Mouse (Mus musculus) forebrain, postnatal 0 days (tissue): Measurements from ENCODE around the gene Samd10. TPM values are rescaled to one million over a fixed set of nuclear protein-coding genes. Genes with fewer than 3 reads are reported as not detected.

Experiments used
- ATAC-seq: fragments of 200-750 bp; cut with Nextera tagmentation; 2 replicates; pipeline ENCODE4 v1.8.0; 2017; ENCODE audit warnings: mild to moderate bottlenecking, moderate library complexity
- DNase-seq: peaks from one replicate; pipeline ENCODE4 v3.0.0-alpha.2; 2015
- H3K27ac ChIP-seq: fragments of 300-500 bp; sonication (generic); 2 replicates; pipeline ENCODE4 v1.5.1; 2014; ENCODE audit warnings: low read depth, mild to moderate bottlenecking, antibody characterized with exemption, low read length, moderate library complexity, mixed read lengths
- H3K27me3 ChIP-seq: fragments of 300-500 bp; sonication (generic); 2 replicates; pipeline ENCODE4 v1.6.1; 2014; ENCODE audit warnings: mild to moderate bottlenecking, low read length, mixed read lengths; ENCODE audit not compliant: insufficient read depth
- H3K36me3 ChIP-seq: fragments of 300-500 bp; sonication (generic); 2 replicates; pipeline ENCODE4 v1.6.1; 2014; ENCODE audit warnings: mild to moderate bottlenecking, moderate library complexity; ENCODE audit not compliant: insufficient read depth
- H3K4me1 ChIP-seq: fragments of 300-500 bp; sonication (generic); 2 replicates; pipeline ENCODE4 v1.6.1; 2014; ENCODE audit warnings: antibody characterized with exemption; ENCODE audit not compliant: insufficient read depth
- H3K4me2 ChIP-seq: fragments of 300-500 bp; sonication (generic); 2 replicates; pipeline ENCODE4 v1.6.1; 2014; ENCODE audit warnings: low read depth, mild to moderate bottlenecking, moderate library complexity
- H3K4me3 ChIP-seq: fragments of 300-500 bp; sonication (generic); 2 replicates; pipeline ENCODE4 v1.5.1; 2014; ENCODE audit warnings: low read depth, low read length, mixed read lengths
- H3K9ac ChIP-seq: fragments of 300-500 bp; sonication (generic); 2 replicates; pipeline ENCODE4 v1.6.1; 2014; ENCODE audit warnings: mild to moderate bottlenecking
- H3K9me3 ChIP-seq: fragments of 300-500 bp; sonication (generic); 2 replicates; pipeline ENCODE4 v1.6.1; 2016; ENCODE audit warnings: low read length
- CTCF ChIP-seq: sonication (generic); IDR thresholded peaks from 2 replicates; pipeline ENCODE4 v1.5.1; 2016; ENCODE audit warnings: antibody characterized with exemption, control low read depth, low read depth
- WGBS: fragments of 180-500 bp; shearing (Covaris S2); extraction: QIAGEN DNeasy Blood & Tissue Kit; methylation state at CpG from one replicate; pipeline ENCODE4 v1.1.7; 2014; 5-methylcytosine and 5-hydroxymethylcytosine counted together
- polyA plus RNA-seq: library from polyadenylated mRNA; unstranded; fragments of >200 nt; fragmentation: Nextera tagmentation; extraction: Ambion mirVana; gene quantifications from 2 replicates; pipeline ENCODE4 v1.2.1, GENCODE M21; 2015
- total RNA-seq: library from RNA; depleted of rRNA; stranded (reverse); fragments of >200 nt; gene quantifications from 2 replicates; pipeline ENCODE4 v1.2.3, GENCODE M21; 2014

Gene Samd10
- total and polyA plus RNA-seq, 2 experiments from 2014 or later, result 85.6 to 108 TPM

GRCm38 (mm10) chr2:181577126-181577525, 21.9 kb downstream of the Samd10 start:
- Histone ChIP-seq H3K27ac (no peak overlapping the region), H3K4me3 (no peak overlapping the region), H3K9ac (no peak overlapping the region), H3K27me3 (no peaks in the 10 kb centered on the region), H3K4me1 (peaks cover 9% of the 10 kb centered on the region; the same call in 1 of the 2 replicates), H3K4me2 (no peak overlapping the region), H3K36me3 (0 out of 2 replicates have a peak, but pooled peaks cover 3% of the 10 kb centered on the region), H3K9me3 (no peaks in the 10 kb centered on the region)
- DNase-seq (no peak), ATAC-seq (no peak)
- WGBS, result 67% methylated on average over 2 of the region's 2 CpGs
- TF ChIP-seq CTCF, result no peak

DNA sequence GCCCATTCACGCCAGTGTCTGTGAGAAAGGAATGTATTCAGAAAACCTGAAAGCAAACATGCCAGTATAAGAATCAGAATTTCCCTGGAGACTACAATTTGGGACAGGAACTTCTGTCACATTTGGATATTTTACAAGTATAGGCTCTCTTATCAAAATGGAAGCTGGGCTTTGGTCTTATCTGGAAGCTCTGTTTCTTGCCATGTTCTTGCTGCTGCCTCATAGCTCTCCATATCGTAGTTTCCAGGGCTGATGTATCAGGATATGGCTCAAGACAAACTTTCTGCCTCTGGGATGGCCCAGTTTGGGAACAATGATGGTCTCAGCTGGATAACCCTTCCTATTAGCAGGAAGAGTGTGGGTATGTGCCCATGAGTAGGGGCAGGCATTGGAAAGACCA, 22.4 kb downstream of the Samd10 start:
- 88% methylated on average over 2 of the region's 2 CpGs for WGBS
- no peak for ATAC-seq
- H3K9me3 ChIP-seq, result no peaks in the 10 kb centered on the region
- no peak for TF ChIP-seq CTCF
- H3K4me2 ChIP-seq, result no peak overlapping the region
- H3K27ac ChIP-seq, result no peak overlapping the region
- H3K36me3 ChIP-seq, result 0 out of 2 replicates have a peak, but pooled peaks cover 3% of the 10 kb centered on the region
- no peak for DNase-seq
- H3K4me1 ChIP-seq, result peaks cover 9% of the 10 kb centered on the region; the same call in 1 of the 2 replicates
- H3K4me3 ChIP-seq, result no peak overlapping the region
- no peak overlapping the region for H3K9ac ChIP-seq
- no peaks in the 10 kb centered on the region for H3K27me3 ChIP-seq

DNA sequence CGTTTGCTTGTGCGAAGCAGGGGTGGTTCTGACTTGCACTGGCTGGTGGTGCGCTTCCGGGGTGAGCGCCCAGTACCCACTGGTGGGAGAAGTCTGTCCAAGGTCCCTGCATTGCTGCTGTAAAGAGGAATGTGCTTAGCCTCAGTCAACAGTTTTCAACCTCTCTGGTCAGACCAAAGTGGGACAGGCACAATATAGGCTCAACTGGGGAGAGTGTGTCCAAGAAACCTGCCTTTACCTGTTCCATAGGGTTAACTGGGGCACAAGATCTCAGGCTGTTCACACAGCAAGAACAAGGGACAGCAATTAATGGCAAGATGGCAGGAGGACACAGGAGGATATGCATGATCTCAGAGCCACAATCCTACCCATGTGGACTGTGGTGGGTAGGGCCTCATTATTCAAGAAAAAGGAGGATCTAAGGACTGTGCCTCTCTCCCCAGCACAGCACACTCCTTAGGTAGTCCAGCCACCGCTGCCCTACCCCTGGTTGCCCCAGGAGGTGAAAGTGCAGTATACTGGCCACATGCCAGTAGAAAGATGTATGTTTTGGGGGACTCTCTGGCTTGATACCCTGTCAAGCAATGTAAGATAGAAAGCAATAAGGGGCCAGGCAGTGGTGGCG, 24.0 kb downstream of the Samd10 start:
- ATAC-seq (no peak), DNase-seq (no peak)
- no peak overlapping the region for H3K27ac ChIP-seq
- no peak overlapping the region for H3K4me3 ChIP-seq
- 0 out of 2 replicates have a peak, but pooled peaks cover 3% of the 10 kb centered on the region for H3K36me3 ChIP-seq
- H3K9ac ChIP-seq, result no peak overlapping the region
- H3K27me3 ChIP-seq, result no peaks in the 10 kb centered on the region
- H3K9me3 ChIP-seq, result no peaks in the 10 kb centered on the region
- H3K4me1 ChIP-seq, result 0 out of 2 replicates have a peak, but pooled peaks cover 1% of the 10 kb centered on the region
- 94% methylated on average over 7 of the region's 7 CpGs for WGBS
- no peak for TF ChIP-seq CTCF
- H3K4me2 ChIP-seq, result no peak overlapping the region

DNA sequence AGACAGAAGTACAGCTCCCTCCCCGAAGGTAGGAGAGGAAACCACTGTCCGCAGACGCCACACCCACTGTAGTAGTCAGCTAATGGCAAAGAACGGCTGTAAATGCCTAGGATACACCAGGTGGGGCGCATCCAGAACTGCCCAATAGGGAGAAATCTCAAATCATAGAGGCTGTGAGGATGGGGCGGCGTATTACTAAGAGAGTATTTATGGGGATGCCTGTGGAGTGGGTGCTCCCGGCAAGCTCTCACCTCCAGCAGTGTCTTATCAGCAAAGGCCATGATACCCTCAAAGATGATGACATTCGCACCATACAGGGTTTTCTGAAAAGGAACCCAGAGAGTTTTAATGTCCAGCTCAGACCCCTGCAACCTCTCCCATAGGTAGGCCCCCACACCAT, 25.1 kb downstream of the Samd10 start:
- 94% methylated on average over 9 of the region's 9 CpGs for WGBS
- H3K36me3 ChIP-seq, result 0 out of 2 replicates have a peak, but pooled peaks cover 3% of the 10 kb centered on the region
- DNase-seq (no peak), ATAC-seq (no peak)
- no peak for TF ChIP-seq CTCF
- no peaks in the 10 kb centered on the region for H3K27me3 ChIP-seq
- no peaks in the 10 kb centered on the region for H3K4me1 ChIP-seq
- H3K9me3 ChIP-seq, result no peaks in the 10 kb centered on the region
- no peak overlapping the region for H3K9ac ChIP-seq
- no peak overlapping the region for H3K4me2 ChIP-seq
- H3K4me3 ChIP-seq, result no peak overlapping the region
- no peak overlapping the region for H3K27ac ChIP-seq

DNA sequence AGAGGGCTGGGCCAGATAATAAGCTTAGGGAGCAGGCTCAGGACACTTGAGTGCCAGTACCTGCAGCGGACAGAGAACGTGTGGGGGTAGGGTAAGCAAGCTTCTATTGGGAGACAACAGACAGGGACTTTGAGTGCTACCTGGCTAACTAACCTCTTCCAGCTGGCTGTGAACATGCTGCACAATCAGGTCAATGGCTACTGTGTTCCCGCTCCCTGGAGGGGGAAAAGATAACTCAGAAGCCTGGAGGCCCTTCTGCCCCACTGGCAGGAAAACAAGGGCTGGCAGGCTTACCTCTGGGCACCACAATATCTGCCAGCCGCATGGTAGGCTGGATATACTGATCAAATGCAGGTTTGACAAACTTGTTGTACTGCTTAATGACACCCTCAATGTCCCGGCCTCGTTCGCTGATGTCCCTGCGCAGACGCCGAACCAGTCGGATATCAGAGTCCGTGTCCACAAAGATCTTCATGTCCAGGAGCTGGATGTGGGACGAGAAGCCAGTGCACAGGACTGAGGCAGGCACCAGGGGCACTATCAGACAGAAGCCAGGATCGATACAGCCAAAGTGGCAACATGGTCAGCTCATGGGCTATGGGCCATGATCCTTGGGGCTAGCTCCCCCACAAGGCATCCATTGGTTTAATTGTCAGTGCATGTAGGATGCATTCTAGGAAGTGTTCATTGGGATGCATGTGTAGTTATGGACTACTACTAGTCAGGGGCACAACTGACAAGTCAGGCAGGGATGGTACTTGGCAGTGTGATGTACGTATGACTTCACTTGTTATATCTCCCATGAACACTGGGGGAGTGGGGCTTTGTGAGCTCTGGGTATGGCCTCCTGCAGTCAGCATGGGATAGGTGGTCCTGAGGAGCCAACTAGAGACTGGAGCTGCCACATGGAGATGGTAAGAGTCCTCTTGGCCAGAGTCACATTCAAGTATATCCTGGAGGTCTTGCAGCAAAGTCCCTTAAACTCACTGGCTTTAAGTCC, 25.8 kb downstream of the Samd10 start:
- DNase-seq (no peak), ATAC-seq (no peak)
- Histone ChIP-seq H3K9me3 (no peaks in the 10 kb centered on the region), H3K36me3 (0 out of 2 replicates have a peak, but pooled peaks cover 3% of the 10 kb centered on the region), H3K4me1 (no peaks in the 10 kb centered on the region), H3K9ac (no peak overlapping the region), H3K4me2 (no peak overlapping the region), H3K4me3 (no peak overlapping the region), H3K27me3 (no peaks in the 10 kb centered on the region), H3K27ac (no peak overlapping the region)
- 92% methylated on average over 15 of the region's 15 CpGs for WGBS
- TF ChIP-seq CTCF, result no peak

GRCm38 (mm10) chr2:181571941-181572670, 26.9 kb downstream of the Samd10 start:
- WGBS, result 91% methylated on average over 11 of the region's 11 CpGs

More at GRCm38 (mm10) chr2:181571941-181572670, 26.9 kb downstream of the Samd10 start:
- no peak overlapping the region for H3K27ac ChIP-seq
- no peak overlapping the region for H3K9ac ChIP-seq
- TF ChIP-seq CTCF, result no peak
- no peaks in the 10 kb centered on the region for H3K9me3 ChIP-seq
- H3K4me1 ChIP-seq, result no peaks in the 10 kb centered on the region
- no peak for ATAC-seq
- no peaks in the 10 kb centered on the region for H3K27me3 ChIP-seq
- no peak overlapping the region for H3K4me2 ChIP-seq
- H3K4me3 ChIP-seq, result no peak overlapping the region
- 0 out of 2 replicates have a peak, but pooled peaks cover 3% of the 10 kb centered on the region for H3K36me3 ChIP-seq
- no peak for DNase-seq
